Mouse (Mus musculus) Patski (cell line): ENCODE measurements around the gene Zfp324. TPM values are rescaled to one million over a fixed set of nuclear protein-coding genes. Genes with fewer than 3 reads are reported as not detected.

Experiments
- ATAC-seq: fragments of 100-300 bp; one replicate; pipeline ENCODE4 v1.8.0; 2021
- CTCF ChIA-PET: fragments of 350-600 bp; sonication (Branson Sonifier 250); formaldehyde crosslinking; loops from one replicate; lab custom pipeline; 2022; ENCODE audit warnings: inconsistent platforms; lab: Charles Lee
- POLR2A ChIA-PET: fragments of 350-600 bp; sonication (Branson Sonifier 250); formaldehyde crosslinking; loops from one replicate; lab custom pipeline; 2022; ENCODE audit warnings: antibody characterized with exemption, inconsistent platforms; lab: Charles Lee
- DNase-seq: peaks from one replicate; pipeline ENCODE4 v3.0.0-alpha.2; 2011; ENCODE audit warnings: low read depth, low spot score
- H3K27me3 ChIP-seq: fragments of 371-371 bp; one replicate; pipeline ENCODE4 v1.5.1; 2021
- CTCF ChIP-seq: fragments of 100-300 bp; IDR thresholded peaks from one replicate; pipeline ENCODE4 v1.5.1; 2021
- in situ Hi-C: fragments of 300-500 bp; cut with MboI; formaldehyde crosslinking; loops from 3 replicates; pipeline ENCODE4 v1.11.1; 2018; ENCODE audit warnings: low pct_unique_long_range_greater_than_20kb, mixed read lengths
- polyA plus RNA-seq: library from polyadenylated mRNA; unstranded; gene quantifications from one replicate; pipeline ENCODE4 v1.2.3, GENCODE M21; 2021

The Zfp324 gene
- polyA plus RNA-seq, 1 experiment from 2014 or later: 7.9 TPM

- no peak for ATAC-seq
- in situ Hi-C loops: no loop called here
- ChIA-PET POLR2A (no interaction called here), CTCF (interaction anchor here (1.4 kb wide), 1 partner anchor 10 kb away, joined by 4 read pairs; the partner anchor contains the start of gene Slc27a5)
- no peak for TF ChIP-seq CTCF
- H3K27me3 ChIP-seq: no peaks in the 10 kb centered on the region
- no peak for DNase-seq
Observed at GRCm38 (mm10) chr7:13007341-13008092, 41.9 kb downstream of the Zfp324 start.

- ChIA-PET POLR2A (interaction anchor here (0.6 to 1.0 kb wide), 3 partner anchors 19 to 32 kb away, joined by 4 to 5 read pairs (median 4); no protein-coding TSS in a partner anchor), CTCF (interaction anchor here (0.7 to 2.3 kb wide), 8 partner anchors 9 to 57 kb away, joined by 3 to 19 read pairs (median 5); partner anchors contain the start of genes Slc27a5 and Zfp446)
- peak; percentile 94 for ATAC-seq
- no peak for DNase-seq
- H3K27me3 ChIP-seq: no peaks in the 10 kb centered on the region
- in situ Hi-C loops: loop anchor here (5.0 kb wide), 1 partner anchor 38 kb away; no protein-coding TSS in a partner anchor
- peak; percentile 99 for TF ChIP-seq CTCF
Observed at GRCm38 (mm10) chr7:13009143-13010004, 43.7 kb downstream of the Zfp324 start.

GRCm38 (mm10) chr7:13010005-13010908 lies 44.6 kb downstream of the Zfp324 start, which contains the start of gene Zbtb45:
TSS of gene Zbtb45 (minus strand) at chr7:13010034.
- ATAC-seq (no peak), DNase-seq (no peak)
- POLR2A ChIA-PET: interaction anchor here (0.6 to 1.0 kb wide), 3 partner anchors 19 to 31 kb away, joined by 4 to 5 read pairs (median 4); no protein-coding TSS in a partner anchor
- no peaks in the 10 kb centered on the region for H3K27me3 ChIP-seq
- CTCF ChIA-PET: interaction anchor here (0.7 to 2.3 kb wide), 6 partner anchors 19 to 57 kb away, joined by 3 to 19 read pairs (median 8); partner anchors contain the start of gene Zfp446
- in situ Hi-C loops: loop anchor here (5.0 kb wide), 1 partner anchor 37 kb away; no protein-coding TSS in a partner anchor
- no peak for TF ChIP-seq CTCF

DNA sequence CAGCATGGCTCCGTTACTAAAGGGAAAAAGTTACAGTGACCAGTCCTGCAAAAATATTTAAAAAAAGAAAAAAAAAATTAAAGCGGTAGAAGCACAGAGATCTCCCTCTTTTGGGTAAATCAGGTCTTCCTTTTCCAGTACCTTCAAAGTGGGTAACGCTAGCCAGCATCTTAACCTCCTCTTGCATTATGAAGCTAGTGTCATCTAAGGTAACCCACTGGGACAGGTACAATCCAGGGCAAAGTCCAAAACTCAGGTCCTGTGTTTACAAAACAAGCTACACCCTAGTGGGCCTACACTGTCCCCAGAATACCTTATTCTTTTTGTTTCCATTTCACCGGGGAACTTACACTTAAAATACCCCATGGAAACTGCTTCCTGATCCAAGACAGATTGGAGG lies 48.0 kb downstream of the Zfp324 start:
- H3K27me3 ChIP-seq: no peaks in the 10 kb centered on the region
- ATAC-seq (no peak), DNase-seq (no peak)
- CTCF ChIA-PET: interaction anchor here (1.0 kb wide), 1 partner anchor 59 kb away, joined by 3 read pairs; no protein-coding TSS in a partner anchor
- POLR2A ChIA-PET: no interaction called here
- no peak for TF ChIP-seq CTCF
- in situ Hi-C loops: loop anchor here (5.0 kb wide), 1 partner anchor 34 kb away; no protein-coding TSS in a partner anchor

GRCm38 (mm10) chr7:13014275-13014839 lies 48.7 kb downstream of the Zfp324 start:
- no peak for ATAC-seq
- DNase-seq: no peak
- ChIA-PET CTCF (interaction anchor here (1.0 to 1.5 kb wide), 2 partner anchors 25 to 59 kb away, joined by 3 read pairs; no protein-coding TSS in a partner anchor), POLR2A (no interaction called here)
- TF ChIP-seq CTCF: no peak
- H3K27me3 ChIP-seq: no peaks in the 10 kb centered on the region
- in situ Hi-C loops: loop anchor here (5.0 kb wide), 1 partner anchor 33 kb away; no protein-coding TSS in a partner anchor

DNA sequence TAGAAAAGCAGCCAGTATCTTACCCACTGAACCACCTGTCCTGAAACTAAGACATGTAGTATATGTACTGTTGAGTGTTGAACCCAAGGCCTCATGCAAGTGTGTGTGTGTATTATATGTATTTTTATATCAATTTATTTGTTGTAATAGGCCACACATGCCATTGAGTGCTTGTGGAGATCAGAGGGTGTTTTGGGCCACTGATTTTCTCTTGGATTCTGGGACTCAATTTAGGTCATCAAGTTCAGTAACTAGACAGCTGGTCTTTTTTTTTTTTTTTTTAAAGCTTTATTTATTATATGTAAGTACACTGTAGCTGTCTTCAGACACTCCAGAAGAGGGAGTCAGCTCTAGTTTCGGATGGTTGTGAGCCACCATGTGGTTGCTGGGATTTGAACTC lies 49.6 kb downstream of the Zfp324 start:
- CTCF ChIA-PET: interaction anchor here (1.5 kb wide), 1 partner anchor 24 kb away, joined by 3 read pairs; no protein-coding TSS in a partner anchor
- no peaks in the 10 kb centered on the region for H3K27me3 ChIP-seq
- in situ Hi-C loops: no loop called here
- ATAC-seq (no peak), DNase-seq (no peak)
- POLR2A ChIA-PET: interaction anchor here (0.6 kb wide), 1 partner anchor 241 kb away, joined by 5 read pairs; no protein-coding TSS in a partner anchor
- no peak for TF ChIP-seq CTCF

DNA sequence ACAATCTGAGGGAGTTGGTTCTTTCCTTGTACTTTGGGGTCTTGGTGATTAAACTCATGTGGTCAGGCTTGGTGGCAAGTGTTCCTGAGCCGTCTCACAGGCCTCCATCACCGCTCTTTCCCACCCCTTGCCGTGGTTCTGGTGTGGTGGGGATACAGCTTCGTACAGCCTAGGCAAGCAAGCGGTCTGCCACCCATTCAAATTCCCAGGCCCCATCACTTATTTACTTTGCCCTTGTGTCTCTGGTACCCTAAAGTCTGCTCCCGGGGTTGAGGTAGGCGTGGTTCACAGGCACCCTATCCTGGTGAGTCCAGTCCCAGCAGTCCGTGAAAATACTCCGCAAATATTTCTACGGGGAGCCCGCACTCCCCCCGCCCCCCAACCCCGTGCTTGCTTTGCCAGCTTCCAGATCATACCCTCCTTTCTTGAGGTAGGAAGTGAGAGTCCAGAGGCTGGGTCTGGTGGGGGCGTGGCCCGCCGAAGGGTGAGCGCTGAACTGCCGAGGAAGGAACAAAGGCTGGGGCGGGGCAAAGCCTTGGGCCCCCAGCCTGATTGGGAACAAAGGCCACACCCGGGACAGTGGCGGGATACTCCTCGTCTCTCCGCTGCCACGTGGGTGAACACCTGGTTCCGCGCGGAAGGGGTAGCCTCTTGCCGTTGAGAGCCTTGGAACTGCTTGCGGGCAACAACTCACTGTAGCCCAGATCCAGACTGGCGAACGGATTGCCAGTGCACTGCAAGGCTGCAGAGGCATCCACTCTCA lies 57.3 kb downstream of the Zfp324 start:
- ChIA-PET POLR2A (interaction anchor here (0.8 kb wide), 1 partner anchor 68 kb away, joined by 3 read pairs; no protein-coding TSS in a partner anchor), CTCF (no interaction called here)
- H3K27me3 ChIP-seq: no peaks in the 10 kb centered on the region
- DNase-seq: no peak
- no peak for TF ChIP-seq CTCF
- peak; percentile 44 for ATAC-seq
- in situ Hi-C loops: no loop called here

Other genes starting within 250 kb of the Zfp324 start
- not detected for gene Vmn2r56, start 230.8 kb upstream of the Zfp324 start, polyA plus RNA-seq
- 1.0 TPM for gene Zscan18, start 162.2 kb upstream of the Zfp324 start, polyA plus RNA-seq
- 6.1 TPM for gene Zfp329, start 147.0 kb upstream of the Zfp324 start, polyA plus RNA-seq
- gene Zfp110, start 131.1 kb upstream of the Zfp324 start, polyA plus RNA-seq: 8.1 TPM
- 6.0 TPM for gene Zfp128, start 84.7 kb upstream of the Zfp324 start, polyA plus RNA-seq
- gene Zscan22, start 68.0 kb upstream of the Zfp324 start, polyA plus RNA-seq: 15.7 TPM
- 905 TPM for gene Rps5, start 43.5 kb upstream of the Zfp324 start, polyA plus RNA-seq
- gene Rnf225, start 38.4 kb upstream of the Zfp324 start, polyA plus RNA-seq: 0.47 TPM
- gene Zfp446, start 12.0 kb downstream of the Zfp324 start, polyA plus RNA-seq: 5.9 TPM
- 0.26 TPM for gene Slc27a5, start 32.4 kb downstream of the Zfp324 start, polyA plus RNA-seq
- 447 TPM for gene Trim28, start 33.3 kb downstream of the Zfp324 start, polyA plus RNA-seq
- 21.8 TPM for gene Zbtb45, start 44.2 kb downstream of the Zfp324 start, polyA plus RNA-seq
- 215 TPM for gene Chmp2a, start 69.0 kb downstream of the Zfp324 start, polyA plus RNA-seq
- gene Ube2m, start 72.4 kb downstream of the Zfp324 start, polyA plus RNA-seq: 222 TPM
- gene Mzf1, start 88.9 kb downstream of the Zfp324 start, polyA plus RNA-seq: 5.6 TPM
- not detected for gene Vmn1r85, start 129.3 kb downstream of the Zfp324 start, polyA plus RNA-seq
- not detected for gene Vmn1r86, start 154.1 kb downstream of the Zfp324 start, polyA plus RNA-seq
- gene Vmn1r87, start 174.3 kb downstream of the Zfp324 start, polyA plus RNA-seq: not detected
- gene Vmn1r88, start 193.7 kb downstream of the Zfp324 start, polyA plus RNA-seq: not detected
- not detected for gene Vmn1r89, start 247.2 kb downstream of the Zfp324 start, polyA plus RNA-seq